In the genomic region with DNA sequence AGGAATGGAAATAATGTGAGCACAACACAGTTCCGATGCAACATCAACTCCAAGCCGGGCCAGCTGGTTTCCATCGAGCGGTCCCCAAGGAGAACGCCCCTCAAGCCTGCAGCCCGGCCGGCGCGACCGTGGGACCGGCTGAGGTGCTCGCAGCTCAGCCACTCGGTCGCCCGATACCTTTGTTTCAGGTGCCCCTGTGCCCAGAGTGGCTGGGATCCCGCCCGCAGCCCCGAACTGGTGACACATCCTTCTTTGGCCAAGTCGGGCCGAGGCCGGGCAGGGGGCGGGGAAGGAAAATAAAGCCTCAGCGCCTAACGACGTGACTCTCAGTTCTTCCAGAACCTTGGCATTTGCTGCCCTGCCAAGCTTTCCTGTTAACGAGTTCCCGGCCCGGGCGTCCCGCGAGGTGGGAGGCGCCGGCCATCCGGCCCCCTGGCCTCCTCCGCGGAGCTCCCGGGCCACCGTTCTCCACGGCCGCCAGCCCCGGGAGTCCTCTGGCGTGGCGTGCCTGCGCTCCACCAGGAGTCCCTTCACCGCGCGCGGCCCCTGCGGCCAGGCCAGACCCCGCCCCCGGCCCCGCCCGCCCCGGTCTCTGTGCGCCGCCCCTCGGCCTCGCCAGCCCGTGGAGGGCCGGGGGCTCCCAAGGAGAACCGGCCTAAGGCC, we compare ENCODE assay signal across 8 mouse cellular contexts. TPM values are rescaled to one million over a fixed set of nuclear protein-coding genes. Genes with fewer than 3 reads are reported as not detected.
DNase-seq lines count a peak whose midpoint lies in the region; ATAC-seq and TF ChIP-seq lines count a peak whose summit lies in the region.

No protein-coding gene starts in this region.

- TF ChIP-seq CTCF in layer of hippocampus, adult 2 months (conservative IDR thresholded peaks at IDR 0.05): no peak
- no peak for TF ChIP-seq CTCF in embryonic fibroblast, embryonic 13.5 days (IDR thresholded peaks at IDR 0.05; ENCODE audit: borderline replicate concordance, insufficient read depth, low read length)

- peak; percentile 50 for TF ChIP-seq POLR2A in embryonic fibroblast, embryonic 13.5 days (IDR thresholded peaks at IDR 0.05; ENCODE audit: low read depth, low read length)

- peak overlapping the region; percentile 71 for H3K4me2 ChIP-seq in heart, embryonic 13.5 days

- H3K4me3 ChIP-seq in layer of hippocampus, adult 2 months: peak overlapping the region; percentile 92
- peak overlapping the region; percentile 72 for H3K4me3 ChIP-seq in embryonic fibroblast, embryonic 13.5 days (ENCODE audit: insufficient read depth, low read length)
- peak overlapping the region; percentile 81 for H3K4me3 ChIP-seq in heart, embryonic 13.5 days

- peak; percentile 90 for ATAC-seq in heart, embryonic 13.5 days (ENCODE audit: extremely low read depth, insufficient number of reproducible peaks, low FRiP score, low TSS enrichment)
- ATAC-seq in megakaryocyte, adult 5-6 weeks (ENCODE audit: poor library complexity, severe bottlenecking): peak; percentile 75

- no peaks in the 10 kb centered on the region for H3K36me3 ChIP-seq in heart, embryonic 13.5 days

- H3K9me3 ChIP-seq in heart, embryonic 13.5 days: no peaks in the 10 kb centered on the region

- peak overlapping the region; percentile 94 for H3K9ac ChIP-seq in heart, embryonic 13.5 days

- DNase-seq in layer of hippocampus, adult 2 months (ENCODE audit: low spot score in 2 of 2): peak in 1 of 2 experiments; percentile 34
- DNase-seq in layer of hippocampus, adult 9-11 months: no peak
- peak; percentile 87 for DNase-seq in adrenal gland, postnatal 10 days
- DNase-seq in layer of hippocampus, postnatal 14 days (ENCODE audit: low spot score in 2 of 2): peak; percentile 62 to 70
- peak; percentile 64 for DNase-seq in right cerebral cortex, postnatal 4 days

- H3K27ac ChIP-seq in layer of hippocampus, adult 2 months: peak overlapping the region; percentile 95
- peak overlapping the region; percentile 88 for H3K27ac ChIP-seq in embryonic fibroblast, embryonic 13.5 days (ENCODE audit: insufficient read depth, low read length)
- H3K27ac ChIP-seq in heart, embryonic 13.5 days (replicated peaks): peak overlapping the region; percentile 98

- peaks cover 3% of the 10 kb centered on the region for H3K4me1 ChIP-seq in embryonic fibroblast, embryonic 13.5 days (ENCODE audit: control insufficient read depth, insufficient read depth, low read length)
- H3K4me1 ChIP-seq in heart, embryonic 13.5 days: peaks cover 22% of the 10 kb centered on the region

- no peaks in the 10 kb centered on the region for H3K27me3 ChIP-seq in heart, embryonic 13.5 days (replicated peaks)

- under 1% methylated on average over 61 of the region's 61 CpGs for WGBS in heart, embryonic 13.5 days

RNA-seq across cellular contexts. Expression of gene Ppp2r3a, which starts 0.5 kb away (rescaled TPM):
- total RNA-seq in layer of hippocampus, adult 2 months (2021): 10 to 100 TPM; 29.0 to 30.9 TPM
- total RNA-seq in adrenal gland, postnatal 10 days (2021): 10 to 100 TPM; 25.9 to 38.0 TPM
- polyA plus RNA-seq in embryonic fibroblast, embryonic 13.5 days (2011; ENCODE audit: insufficient read length, low read depth, missing spikeins): 20.8 and 25.4 TPM in 2 replicates
- 62.3 and 67.1 TPM in 2 replicates for polyA plus RNA-seq in heart, embryonic 13.5 days (2015; fragmentation: Nextera tagmentation; extraction: Ambion mirVana)
- 10 to 100 TPM; 27.5 to 27.9 TPM for total RNA-seq in layer of hippocampus, postnatal 14 days (2021)
- 5.6 and 7.3 TPM in 2 replicates for total RNA-seq in megakaryocyte, adult 5-6 weeks (2015)
- total RNA-seq in megakaryocyte, adult 5-6 weeks (2017): 3.5 and 10.9 TPM in 2 replicates
